Mouse (Mus musculus): ENCODE measurements around the gene Cdca8.

DNA sequence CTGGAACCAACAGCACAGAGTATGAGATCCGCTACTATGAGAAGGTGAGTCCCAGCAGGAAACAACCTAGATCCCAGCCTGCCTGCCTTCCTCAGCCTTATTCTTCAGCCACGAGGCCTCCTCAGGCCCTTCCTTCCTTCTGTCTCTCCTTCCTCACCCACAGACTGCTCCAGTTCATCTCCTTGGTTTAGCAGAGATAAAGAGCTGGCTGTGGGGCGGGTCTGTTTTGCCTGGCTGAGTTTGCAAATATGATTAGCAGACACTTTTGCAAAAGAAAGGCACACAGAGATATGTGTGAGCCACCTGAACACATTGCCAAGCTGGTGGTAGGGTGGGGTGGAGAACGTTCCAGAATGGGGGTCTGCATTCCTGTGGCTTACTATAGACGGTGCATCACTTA is 39.2 kb downstream of the Cdca8 start:
- TF ChIP-seq CTCF (IDR thresholded peaks at IDR 0.05; ENCODE audit: low read depth) (no peak), EP300 (IDR thresholded peaks at IDR 0.05; ENCODE audit: low read depth) (no peak)

Data from heart, postnatal 0 days (tissue).